11 mouse cellular contexts compared by ENCODE assay signal in genomic region chr5:105925568-105926255, GRCm38 (mm10). TPM values are rescaled to one million over a fixed set of nuclear protein-coding genes. Genes with fewer than 3 reads are reported as not detected.
DNase-seq lines count a peak whose midpoint lies in the region; ATAC-seq and TF ChIP-seq lines count a peak whose summit lies in the region.
"Had no signal": no experiment of that assay in that cellular context is flagged by ENCODE, and none has a peak within 500 bp of the region (broad histone marks: within the 10 kb centered on the region; RNA-seq: fewer than 3 reads in every experiment).

No protein-coding gene starts in this region.

- no peaks in the 10 kb centered on the region for H3K27me3 ChIP-seq in forebrain, postnatal 0 days (ENCODE audit: insufficient read depth, low read length)
- H3K27me3 ChIP-seq in stomach, embryonic 16.5 days (ENCODE audit: control insufficient read depth, insufficient read depth, low read length): no peaks in the 10 kb centered on the region
- H3K27me3 ChIP-seq: liver, embryonic 15.5 days had no signal

- DNase-seq in heart, adult 11 months: peak; percentile 24
- no peak for DNase-seq in heart, postnatal 4 days
- DNase-seq in right cerebral cortex, postnatal 14 days: peak; percentile 22
- no peak for DNase-seq in right cerebral cortex, postnatal 36 days (ENCODE audit: low spot score in 2 of 2)
- peak; percentile 59 for DNase-seq in forebrain, postnatal 0 days
- DNase-seq in layer of hippocampus, adult 11-12 months (ENCODE audit: low spot score): no peak
- DNase-seq in thymus, postnatal 10 days (ENCODE audit: low spot score in 2 of 2): no peak
- DNase-seq: gastrocnemius, postnatal 36 days had no signal

- no peak overlapping the region for H3K9ac ChIP-seq in forebrain, postnatal 0 days
- H3K9ac ChIP-seq in stomach, embryonic 16.5 days (ENCODE audit: low read length): no peak overlapping the region
- H3K9ac ChIP-seq: liver, embryonic 15.5 days had no signal

- no peaks in the 10 kb centered on the region for H3K9me3 ChIP-seq in forebrain, postnatal 0 days (ENCODE audit: low read length)
- no peaks in the 10 kb centered on the region for H3K9me3 ChIP-seq in stomach, embryonic 16.5 days (replicated peaks; ENCODE audit: control insufficient read depth, low read length)
- H3K9me3 ChIP-seq: liver, embryonic 15.5 days had no signal

- ATAC-seq in forebrain, postnatal 0 days: peak; percentile 79
- ATAC-seq in stomach, embryonic 16.5 days (ENCODE audit: insufficient read depth, low FRiP score): peak; percentile 68
- ATAC-seq: activated CD4-positive, CD25-positive, alpha-beta regulatory T cell, adult 4 months had no signal

- no peak overlapping the region for H3K4me2 ChIP-seq in forebrain, postnatal 0 days (ENCODE audit: low read depth)
- H3K4me2 ChIP-seq in stomach, embryonic 16.5 days (ENCODE audit: low read depth, low read length): no peak overlapping the region
- H3K4me2 ChIP-seq: liver, embryonic 15.5 days had no signal

- H3K4me3 ChIP-seq in forebrain, postnatal 0 days (ENCODE audit: low read depth, low read length): no peak overlapping the region
- no peak overlapping the region for H3K4me3 ChIP-seq in stomach, embryonic 16.5 days (replicated peaks; ENCODE audit: low read length)
- H3K4me3 ChIP-seq: liver, embryonic 15.5 days had no signal

- WGBS in forebrain, postnatal 0 days: 64% methylated on average over 14 of the region's 14 CpGs
- 54% methylated on average over 14 of the region's 14 CpGs for WGBS in stomach, embryonic 16.5 days

- H3K4me1 ChIP-seq in forebrain, postnatal 0 days (ENCODE audit: insufficient read depth): no peaks in the 10 kb centered on the region
- no peaks in the 10 kb centered on the region for H3K4me1 ChIP-seq in stomach, embryonic 16.5 days (ENCODE audit: control insufficient read depth, insufficient read depth, low read length)
- H3K4me1 ChIP-seq: liver, embryonic 15.5 days had no signal

- TF ChIP-seq CTCF in forebrain, postnatal 0 days (IDR thresholded peaks at IDR 0.05; ENCODE audit: low read depth): peak; percentile 70

- H3K36me3 ChIP-seq in forebrain, postnatal 0 days (ENCODE audit: insufficient read depth): no peaks in the 10 kb centered on the region
- no peaks in the 10 kb centered on the region for H3K36me3 ChIP-seq in stomach, embryonic 16.5 days (ENCODE audit: control insufficient read depth, insufficient read depth, low read length)
- H3K36me3 ChIP-seq: liver, embryonic 15.5 days had no signal

- no peak overlapping the region for H3K27ac ChIP-seq in forebrain, postnatal 0 days (ENCODE audit: low read depth, low read length)
- H3K27ac ChIP-seq in stomach, embryonic 16.5 days (ENCODE audit: low read length): peak overlapping the region; percentile 90
- H3K27ac ChIP-seq: liver, embryonic 15.5 days had no signal

RNA-seq across cellular contexts. Expression of gene Zfp326, which starts 49.3 kb away (rescaled TPM):
- 10 to 100 TPM; 31.6 to 32.1 TPM for total RNA-seq in heart, postnatal 4 days (2021)
- total RNA-seq in forebrain, postnatal 0 days (2014; rRNA removed): 22.3 and 36.0 TPM in 2 replicates
- polyA plus RNA-seq in forebrain, postnatal 0 days (2015; fragmentation: Nextera tagmentation; extraction: Ambion mirVana): 25.4 and 35.5 TPM in 2 replicates
- polyA plus RNA-seq in stomach, embryonic 16.5 days (2015; fragmentation: Nextera tagmentation; extraction: Ambion mirVana): 28.1 and 31.6 TPM in 2 replicates

Comparison
In these comparisons a context has a peak if more than half of its experiments do, and no peak if none do; other contexts are left out.
1. DNase-seq: peak in heart, adult 11 months (single experiment), right cerebral cortex, postnatal 14 days (single experiment) and forebrain, postnatal 0 days (single experiment); none in heart, postnatal 4 days (single experiment), right cerebral cortex, postnatal 36 days (0 of 2), layer of hippocampus, adult 11-12 months (single experiment) and thymus, postnatal 10 days (0 of 2).